Mouse (Mus musculus) thymus, adult 2 months (tissue): ENCODE measurements around the gene Adprhl2. TPM values are rescaled to one million over a fixed set of nuclear protein-coding genes. Genes with fewer than 3 reads are reported as not detected.

Experiments
- DNase-seq: peaks from one replicate; pipeline ENCODE4 v3.0.0; 2021
- H3K27ac ChIP-seq: fragments of 200-500 bp; 2 replicates; pipeline ENCODE4 v1.5.1; 2012; ENCODE audit warnings: low read length, control low read depth; ENCODE audit not compliant: control insufficient read depth, insufficient read depth
- H3K27me3 ChIP-seq: fragments of 200-500 bp; 2 replicates; pipeline ENCODE4 v1.6.1; 2012; ENCODE audit warnings: mild to moderate bottlenecking, low read length, moderate library complexity, mixed read lengths; ENCODE audit not compliant: control insufficient read depth, insufficient read depth
- H3K36me3 ChIP-seq: fragments of 200-500 bp; 2 replicates; pipeline ENCODE4 v1.6.1; 2012; ENCODE audit warnings: mild to moderate bottlenecking, low read length, moderate library complexity; ENCODE audit not compliant: control insufficient read depth, insufficient read depth
- H3K4me1 ChIP-seq: fragments of 200-500 bp; replicated peaks from 2 replicates; pipeline ENCODE4 v1.6.1; 2012; ENCODE audit warnings: low read length; ENCODE audit not compliant: control insufficient read depth, insufficient read depth
- H3K4me3 ChIP-seq: fragments of 200-500 bp; 2 replicates; pipeline ENCODE4 v1.5.1; 2012; ENCODE audit warnings: mild to moderate bottlenecking, low read length, control low read depth, moderate library complexity; ENCODE audit not compliant: control insufficient read depth, insufficient read depth
- CTCF ChIP-seq: fragments of 200-500 bp; IDR thresholded peaks from 2 replicates; pipeline ENCODE4 v1.5.1; 2012; ENCODE audit warnings: mild to moderate bottlenecking, control low read depth, low read length, moderate library complexity, borderline replicate concordance; ENCODE audit not compliant: control insufficient read depth, poor library complexity, insufficient read depth; ENCODE audit errors: extremely low read depth
- POLR2A ChIP-seq: fragments of 200-500 bp; IDR thresholded peaks from 2 replicates; pipeline ENCODE4 v1.6.1; 2012; ENCODE audit warnings: mild to moderate bottlenecking, low read length, control low read depth, moderate library complexity; ENCODE audit not compliant: control insufficient read depth, poor library complexity, insufficient read depth; ENCODE audit errors: extremely low read depth
- WGBS: fragments of 180-500 bp; shearing (Covaris S2); methylation state at CpG from one replicate; pipeline ENCODE4 v1.1.7; 2018; 5-methylcytosine and 5-hydroxymethylcytosine counted together
- polyA plus RNA-seq: library from polyadenylated mRNA; depleted of rRNA; stranded (reverse); fragments of >200 nt; gene quantifications from 2 replicates; pipeline ENCODE4 v1.2.3, GENCODE M21; 2012

Adprhl2 gene
- polyA plus RNA-seq, 1 experiment: 67.9 TPM

- peaks cover 7% of the 10 kb centered on the region; the same call in 1 of the 2 replicates for H3K27me3 ChIP-seq
- DNase-seq: no peak
- TF ChIP-seq CTCF (no peak), POLR2A (no peak)
- H3K4me1 ChIP-seq: no peaks in the 10 kb centered on the region
- H3K36me3 ChIP-seq: no peaks in the 10 kb centered on the region
- 34% methylated on average over 17 of the region's 17 CpGs for WGBS
- no peak overlapping the region for H3K27ac ChIP-seq
- no peak overlapping the region for H3K4me3 ChIP-seq
Measured at GRCm38 (mm10) chr4:126288085-126288666, 33.3 kb downstream of the Adprhl2 start.

GRCm38 (mm10) chr4:126287302-126287995 lies 34.1 kb downstream of the Adprhl2 start:
- WGBS: 47% methylated on average over 11 of the region's 11 CpGs
- Histone ChIP-seq H3K27ac (no peak overlapping the region), H3K4me3 (no peak overlapping the region), H3K4me1 (no peaks in the 10 kb centered on the region), H3K27me3 (peaks cover 7% of the 10 kb centered on the region; the same call in 1 of the 2 replicates), H3K36me3 (no peaks in the 10 kb centered on the region)
- TF ChIP-seq CTCF: no peak
- TF ChIP-seq POLR2A: no peak
- no peak for DNase-seq

GRCm38 (mm10) chr4:126286492-126286891 lies 35.0 kb downstream of the Adprhl2 start, which contains the start of gene Col8a2:
TSS of gene Col8a2 (plus strand) at chr4:126286793.
- TF ChIP-seq POLR2A: no peak
- TF ChIP-seq CTCF: no peak
- H3K27me3 ChIP-seq: peaks cover 7% of the 10 kb centered on the region; the same call in 1 of the 2 replicates
- no peak within 1 kb of the TSS for H3K27ac ChIP-seq
- no peak within 1 kb of the TSS for H3K4me3 ChIP-seq
- no peaks in the 10 kb centered on the region for H3K36me3 ChIP-seq
- no peaks in the 10 kb centered on the region for H3K4me1 ChIP-seq
- 4% methylated on average over 42 of the region's 42 CpGs for WGBS
- DNase-seq: no peak

GRCm38 (mm10) chr4:126283582-126283981 lies 37.9 kb downstream of the Adprhl2 start:
- no peak for DNase-seq
- 90% methylated on average over 8 of the region's 8 CpGs for WGBS
- Histone ChIP-seq H3K27ac (no peak overlapping the region), H3K27me3 (peaks cover 7% of the 10 kb centered on the region; the same call in 1 of the 2 replicates), H3K4me3 (no peak overlapping the region), H3K4me1 (no peaks in the 10 kb centered on the region), H3K36me3 (no peaks in the 10 kb centered on the region)
- TF ChIP-seq POLR2A: no peak

- WGBS: 90% methylated on average over 9 of the region's 9 CpGs
- TF ChIP-seq POLR2A: no peak
- TF ChIP-seq CTCF: no peak
Measured at GRCm38 (mm10) chr4:126281706-126282105, 39.8 kb downstream of the Adprhl2 start.

GRCm38 (mm10) chr4:126278961-126279360 lies 42.5 kb downstream of the Adprhl2 start:
- Histone ChIP-seq H3K27ac (no peak overlapping the region), H3K36me3 (peaks cover 12% of the 10 kb centered on the region; the same call in 1 of the 2 replicates), H3K4me3 (no peak overlapping the region), H3K4me1 (peaks cover 4% of the 10 kb centered on the region; the same call in 1 of the 2 replicates), H3K27me3 (no peaks in the 10 kb centered on the region)
- 91% methylated on average over 9 of the region's 9 CpGs for WGBS
- no peak for DNase-seq
- TF ChIP-seq CTCF (no peak), POLR2A (no peak)

More at GRCm38 (mm10) chr4:126281706-126282105, 39.8 kb downstream of the Adprhl2 start:
- Histone ChIP-seq H3K27ac (no peak overlapping the region), H3K27me3 (no peaks in the 10 kb centered on the region; the same call in 1 of the 2 replicates), H3K36me3 (no peaks in the 10 kb centered on the region), H3K4me1 (peaks cover 4% of the 10 kb centered on the region; the same call in 1 of the 2 replicates), H3K4me3 (no peak overlapping the region)
- DNase-seq: no peak
